Mouse (Mus musculus): ENCODE results near the gene Col10a1. TPM values are rescaled to one million over a fixed set of nuclear protein-coding genes. Genes with fewer than 3 reads are reported as not detected.

Gene Col10a1
- not detected in 2 replicates for polyA plus RNA-seq (2012; rRNA removed)

DNA sequence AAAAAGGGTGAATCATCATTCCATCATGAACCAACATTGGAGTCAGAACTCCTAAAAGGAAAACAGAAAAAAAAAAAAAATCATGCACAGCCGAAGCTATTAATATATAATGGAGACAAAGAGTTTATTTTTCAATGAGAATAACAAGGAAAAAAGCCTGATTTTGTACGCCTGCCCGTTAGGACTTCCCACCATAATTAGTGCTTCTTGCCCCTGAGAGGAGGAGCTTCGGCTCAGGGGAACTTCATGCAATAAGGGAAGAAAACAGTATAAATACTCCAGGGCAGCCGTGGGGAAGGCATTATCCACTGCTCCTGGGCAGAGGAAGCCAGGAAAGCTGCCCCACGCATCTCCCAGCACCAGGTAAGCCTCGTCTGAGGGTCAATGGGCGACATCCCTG lies at the start of gene Col10a1:
TSS of gene Col10a1 (plus strand) at position 301 of the 400 bp plus-strand sequence.

DNA sequence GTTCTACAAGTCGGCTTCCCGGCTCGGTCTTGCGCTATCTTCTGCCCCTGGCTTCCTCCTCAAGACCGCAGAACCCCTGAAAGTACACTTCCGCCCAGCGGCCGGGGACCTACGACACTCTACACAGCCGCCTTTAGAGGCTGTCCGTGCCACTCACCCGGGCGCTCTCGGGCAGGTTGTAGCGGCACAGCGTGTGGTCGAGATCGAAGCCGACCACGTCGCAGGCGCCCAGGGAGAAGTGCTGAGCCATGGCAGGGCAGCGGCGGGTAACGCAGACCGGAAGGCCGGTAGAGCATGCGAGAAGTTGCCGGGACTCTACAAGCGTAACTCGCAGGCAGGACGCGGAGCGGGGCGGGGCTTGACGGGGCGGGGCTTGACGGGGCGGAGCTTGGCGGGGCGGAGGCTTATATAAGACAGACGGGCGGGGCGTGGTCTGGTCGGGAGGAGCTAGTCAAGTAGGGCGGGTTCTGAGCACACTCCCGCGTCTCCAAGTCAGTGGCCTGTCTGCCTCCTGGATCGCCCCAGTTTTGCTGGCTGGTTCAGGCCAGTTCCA lies 28.5 kb downstream of the Col10a1 start, which contains the start of gene Nt5dc1:
TSS of gene Nt5dc1 (minus strand) at position 349 of the 553 bp plus-strand sequence.

Other genes with a start within 250 kb of the Col10a1 start
- gene Dse, start 182.3 kb upstream of the Col10a1 start, polyA plus RNA-seq (2012; rRNA removed): 1.4 and 1.6 TPM in 2 replicates
- gene Tspyl1, start 107.8 kb upstream of the Col10a1 start, polyA plus RNA-seq (2012; rRNA removed): 7.2 and 11.3 TPM in 2 replicates
- gene Tspyl4, start 92.5 kb upstream of the Col10a1 start, polyA plus RNA-seq (2012; rRNA removed): 1.4 and 2.1 TPM in 2 replicates
- gene Nt5dc1, start 28.6 kb downstream of the Col10a1 start, polyA plus RNA-seq (2012; rRNA removed): 2.2 and 2.3 TPM in 2 replicates
- 1.2 and 1.5 TPM in 2 replicates for gene Frk, start 93.4 kb downstream of the Col10a1 start, polyA plus RNA-seq (2012; rRNA removed)

Data from stomach, adult 2 months (tissue).